Mouse (Mus musculus) small intestine, adult 2 months (tissue): Measurements from ENCODE around the gene Gm49393.
"Not testable (repeated sequence)": the region's sequence is repeated elsewhere in the genome, so short reads cannot be mapped to it uniquely, and the experiment has no call there.

Experiments used
- CTCF ChIP-seq: fragments of 200-500 bp; IDR thresholded peaks from 2 replicates; pipeline ENCODE4 v1.5.1; 2012; ENCODE audit warnings: low read depth, mild to moderate bottlenecking, control low read depth, inconsistent platforms, low read length, moderate library complexity, mixed read lengths; ENCODE audit not compliant: insufficient replicate concordance, insufficient read length; ENCODE audit errors: extremely low read depth
- POLR2A ChIP-seq: fragments of 200-500 bp; IDR thresholded peaks from 2 replicates; pipeline ENCODE4 v1.6.1; 2012; ENCODE audit warnings: low read depth, mild to moderate bottlenecking, control low read depth, inconsistent platforms, low read length, moderate library complexity

GRCm38 (mm10) chr13:60963985-60964384 is 28.6 kb upstream of the Gm49393 start:
- not testable (repeated sequence) for TF ChIP-seq CTCF, POLR2A
